Mouse (Mus musculus) gastrocnemius, postnatal 4 days (tissue): ENCODE data around the gene Mto1. TPM values are rescaled to one million over a fixed set of nuclear protein-coding genes. Genes with fewer than 3 reads are reported as not detected.
"Not testable (repeated sequence)": the region's sequence is repeated elsewhere in the genome, so short reads cannot be mapped to it uniquely, and the experiment has no call there.

Experiments used
- DNase-seq, 2 experiments: peaks; one replicate each; pipeline ENCODE4 v3.0.0; 2021 to 2022; ENCODE audit warnings: low spot score in 2 of 2, mixed read lengths in 2 of 2
- microRNA-seq: library from miRNA; unstranded; fragments of <30 nt; microRNA quantifications from one replicate; pipeline ENCODE4 v1.2.0, GENCODE M21; 2021
- total RNA-seq, 2 experiments: library from RNA; stranded (reverse); gene quantifications; 2 replicates each; pipeline ENCODE4 v1.2.3; 2021

Mto1 gene
- total RNA-seq, 2 experiments from 2014 or later: 14.7 to 17.4 TPM

- DNase-seq: no peak
Measured at GRCm38 (mm10) chr9:78505223-78505622, 57.2 kb downstream of the Mto1 start.

- no peak for DNase-seq
Measured at GRCm38 (mm10) chr9:78506002-78506721, 58.2 kb downstream of the Mto1 start.

DNA sequence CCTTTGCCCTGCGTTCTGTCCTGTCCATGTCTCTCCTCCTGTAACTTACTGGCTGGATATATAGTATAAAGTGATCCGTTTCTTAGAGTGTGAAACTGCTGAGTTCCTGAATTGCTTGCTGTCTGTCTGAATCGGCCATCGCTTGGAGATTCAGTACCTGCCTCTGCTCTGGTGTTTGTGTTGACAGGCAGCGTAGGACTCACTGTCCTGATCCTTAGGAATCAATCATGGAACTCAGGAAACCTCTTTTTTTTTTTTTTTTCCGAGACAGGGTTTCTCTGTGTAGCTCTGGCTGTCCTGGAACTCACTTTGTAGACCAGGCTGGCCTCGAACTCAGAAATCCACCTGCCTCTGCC is 58.7 kb downstream of the Mto1 start:
- DNase-seq: no peak

GRCm38 (mm10) chr9:78508106-78508786 is 60.2 kb downstream of the Mto1 start:
- DNase-seq: no peak

- DNase-seq: no peak
Measured at GRCm38 (mm10) chr9:78511705-78512104, 63.7 kb downstream of the Mto1 start.

GRCm38 (mm10) chr9:78513776-78514500 is 65.9 kb downstream of the Mto1 start:
- DNase-seq: no peak

DNA sequence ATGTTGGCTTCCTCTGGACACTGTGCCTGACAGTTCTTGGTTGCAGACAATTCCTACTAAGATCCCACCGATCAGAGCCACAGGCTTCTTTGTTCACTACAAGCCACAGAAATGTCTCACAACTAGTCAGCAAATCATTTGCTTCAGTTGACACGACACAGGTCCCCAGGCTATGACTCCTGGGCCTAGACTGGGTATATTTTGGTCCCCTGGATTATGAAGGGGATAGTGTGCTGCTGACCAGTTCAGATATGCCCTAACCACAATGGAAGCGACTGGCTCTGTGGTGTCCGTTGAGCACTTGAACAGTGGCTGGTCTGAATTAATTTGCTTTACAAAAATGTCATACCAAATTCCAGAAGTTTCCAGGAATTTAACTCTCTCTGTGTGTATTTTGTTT is 66.7 kb downstream of the Mto1 start:
- DNase-seq: no peak

- no peak for DNase-seq
Measured at GRCm38 (mm10) chr9:78516125-78516524, 68.1 kb downstream of the Mto1 start.

DNA sequence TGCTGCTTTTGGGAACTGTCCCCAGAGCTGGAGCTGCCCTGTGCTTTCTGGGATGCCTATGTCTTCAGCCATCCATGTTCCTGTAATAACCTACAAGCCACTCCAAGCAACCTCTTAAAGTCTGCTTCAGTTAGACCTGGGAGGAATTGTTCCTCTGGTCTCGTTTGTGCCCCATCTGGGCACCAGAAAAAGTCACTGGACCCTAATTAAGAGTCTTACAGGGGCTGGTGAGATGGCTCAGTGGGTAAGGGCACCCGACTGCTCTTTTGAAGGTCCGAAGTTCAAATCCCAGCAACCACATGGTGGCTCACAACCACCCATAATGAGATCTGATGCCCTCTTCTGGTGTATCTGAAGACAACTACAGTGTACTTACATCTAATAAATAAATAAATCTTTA is 69.2 kb downstream of the Mto1 start:
- not testable (repeated sequence) for DNase-seq

GRCm38 (mm10) chr9:78520127-78520779 is 72.2 kb downstream of the Mto1 start:
- no peak for DNase-seq

DNA sequence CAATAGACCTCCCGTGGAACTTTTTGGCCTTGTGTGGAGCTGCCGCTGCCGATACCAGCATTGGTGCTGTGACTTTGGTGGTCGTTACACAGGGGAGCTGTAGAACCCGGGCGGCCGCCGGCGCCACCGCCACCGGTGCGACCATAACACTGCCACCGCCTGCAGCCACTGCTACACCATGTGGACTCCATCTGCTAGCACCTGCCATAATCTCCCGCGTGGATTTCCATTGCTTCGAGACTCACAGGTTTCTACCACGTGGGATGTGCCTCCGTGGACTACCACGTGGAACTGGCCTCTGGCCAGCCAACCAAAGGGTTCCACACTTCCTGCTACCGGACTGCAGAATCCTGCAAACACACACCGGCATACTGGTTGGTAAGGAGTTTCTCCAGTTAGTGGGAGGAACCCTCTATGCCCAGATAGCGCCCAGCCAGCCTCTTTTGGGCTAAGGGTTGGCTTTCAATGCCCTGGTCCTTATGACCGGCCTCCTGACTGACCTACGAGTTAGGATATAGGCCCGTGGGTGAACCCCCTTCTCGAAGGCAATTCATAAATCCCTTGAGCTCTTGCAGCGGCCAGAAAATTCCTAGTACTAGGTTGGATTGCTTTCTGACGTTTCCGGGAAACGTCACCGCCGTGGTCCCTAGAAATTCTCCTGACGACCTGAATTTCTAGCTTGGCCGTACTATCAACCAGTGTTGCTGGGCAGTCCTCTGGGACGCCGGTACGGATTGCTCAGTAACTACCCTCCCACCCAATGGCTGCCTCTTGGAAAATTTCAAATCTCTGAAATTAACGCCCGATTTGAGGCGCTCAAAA is 73.0 kb downstream of the Mto1 start:
- DNase-seq: peak in 1 of 2 experiments; percentile 24

DNA sequence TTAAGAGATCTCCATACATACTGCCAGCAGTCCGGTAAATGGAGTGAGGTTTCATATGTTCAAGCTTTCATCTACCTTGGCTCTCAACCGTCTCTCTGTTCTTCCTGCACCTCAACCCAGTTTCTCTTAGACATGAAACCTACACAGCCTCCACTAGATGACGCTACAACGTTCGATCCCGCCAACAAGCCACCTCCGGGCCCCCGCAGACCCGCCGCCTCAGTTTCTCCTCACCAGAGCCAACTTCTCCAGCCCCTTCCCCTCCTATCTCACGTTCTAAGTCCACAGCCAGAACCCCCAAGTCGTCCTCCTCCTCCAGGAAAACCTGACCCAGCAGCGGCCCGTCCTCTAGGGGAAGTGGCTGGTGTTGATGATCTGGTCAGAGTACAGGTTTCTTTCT is 73.7 kb downstream of the Mto1 start:
- no peak for DNase-seq

Small RNA genes within 50 kb of the gene (microRNA-seq; reads per million reads assigned to microRNA genes)
- not detected for gene Gm26377

Other genes with a start within 250 kb of the Mto1 start
- gene Gsta1, start 217.6 kb upstream of the Mto1 start, total RNA-seq: not detected
- not detected for gene Gm3776, start 191.1 kb upstream of the Mto1 start, total RNA-seq
- gene Gm10639, start 158.3 kb upstream of the Mto1 start, total RNA-seq: not detected
- gene Omt2a, start 133.4 kb upstream of the Mto1 start, total RNA-seq: not detected
- not detected for gene Omt2b, start 120.6 kb upstream of the Mto1 start, total RNA-seq
- gene Gsta2, start 92.4 kb upstream of the Mto1 start, total RNA-seq: not detected
- gene Dppa5a, start 80.0 kb upstream of the Mto1 start, total RNA-seq: not detected
- under 1 TPM in 1 of 2 experiments, not detected in 1; 0.20 TPM for gene Ooep, start 69.5 kb upstream of the Mto1 start, total RNA-seq
- under 1 TPM; 0.12 to 0.18 TPM for gene Ddx43, start 52.4 kb upstream of the Mto1 start, total RNA-seq
- gene Cgas, start 5.0 kb upstream of the Mto1 start, total RNA-seq: 1 to 10 TPM; 1.3 to 1.7 TPM
- under 1 TPM in 1 of 2 experiments, not detected in 1; 0.52 TPM for gene Gm17324, start 578 bp downstream of the Mto1 start, total RNA-seq
- gene Eef1a1, start 40.9 kb downstream of the Mto1 start, total RNA-seq: 1,000 to 10,000 TPM; 5,472 to 6,062 TPM
- 1 to 10 TPM; 7.6 to 7.9 TPM for gene Slc17a5, start 139.8 kb downstream of the Mto1 start, total RNA-seq
- gene Cd109, start 167.3 kb downstream of the Mto1 start, total RNA-seq: 10 to 100 TPM; 11.9 to 13.0 TPM